Mouse (Mus musculus) hindbrain, embryonic 16.5 days (tissue): ENCODE measurements at regions not wholly inside any gene's neighbourhood (a gene's known extent, or its start where the extent isn't known, plus 50 kb on each side); places are given as distances from the start of the nearest gene placed in this dataset.

Experiments used
- ATAC-seq: fragments of 200-750 bp; cut with Nextera tagmentation; 2 replicates; pipeline ENCODE4 v1.8.0; 2017; ENCODE audit warnings: moderate TSS enrichment, moderate library complexity
- H3K27ac ChIP-seq: fragments of 300-500 bp; sonication (generic); 2 replicates; pipeline ENCODE4 v1.5.1; 2014; ENCODE audit warnings: low read depth, mild to moderate bottlenecking, control low read depth, low read length, moderate library complexity
- H3K27me3 ChIP-seq: fragments of 300-500 bp; sonication (generic); replicated peaks from 2 replicates; pipeline ENCODE4 v1.6.1; 2014; ENCODE audit warnings: low read length; ENCODE audit not compliant: control insufficient read depth, insufficient read depth
- H3K36me3 ChIP-seq: fragments of 300-500 bp; sonication (generic); 2 replicates; pipeline ENCODE4 v1.6.1; 2014; ENCODE audit warnings: mild to moderate bottlenecking, low read length, moderate library complexity, mixed read lengths; ENCODE audit not compliant: control insufficient read depth, insufficient read depth
- H3K4me1 ChIP-seq: fragments of 300-500 bp; sonication (generic); 2 replicates; pipeline ENCODE4 v1.6.1; 2014; ENCODE audit warnings: low read depth, low read length; ENCODE audit not compliant: control insufficient read depth, insufficient read depth
- H3K4me2 ChIP-seq: fragments of 300-500 bp; sonication (generic); 2 replicates; pipeline ENCODE4 v1.6.1; 2014; ENCODE audit warnings: mild to moderate bottlenecking, low read length, control low read depth, moderate library complexity
- H3K4me3 ChIP-seq: fragments of 300-500 bp; sonication (generic); 2 replicates; pipeline ENCODE4 v1.5.1; 2014; ENCODE audit warnings: mild to moderate bottlenecking, low read length, control low read depth, moderate library complexity
- H3K9ac ChIP-seq: fragments of 300-500 bp; sonication (generic); 2 replicates; pipeline ENCODE4 v1.6.1; 2014; ENCODE audit warnings: low read depth, mild to moderate bottlenecking, control low read depth, low read length, moderate library complexity
- H3K9me3 ChIP-seq: fragments of 300-500 bp; sonication (generic); 2 replicates; pipeline ENCODE4 v1.6.1; 2014; ENCODE audit warnings: mild to moderate bottlenecking, low read length, moderate library complexity; ENCODE audit not compliant: control insufficient read depth
- WGBS: fragments of 180-500 bp; shearing (Covaris S2); extraction: QIAGEN DNeasy Blood & Tissue Kit; methylation state at CpG from one replicate; pipeline ENCODE4 v1.1.7; 2014; 5-methylcytosine and 5-hydroxymethylcytosine counted together

DNA sequence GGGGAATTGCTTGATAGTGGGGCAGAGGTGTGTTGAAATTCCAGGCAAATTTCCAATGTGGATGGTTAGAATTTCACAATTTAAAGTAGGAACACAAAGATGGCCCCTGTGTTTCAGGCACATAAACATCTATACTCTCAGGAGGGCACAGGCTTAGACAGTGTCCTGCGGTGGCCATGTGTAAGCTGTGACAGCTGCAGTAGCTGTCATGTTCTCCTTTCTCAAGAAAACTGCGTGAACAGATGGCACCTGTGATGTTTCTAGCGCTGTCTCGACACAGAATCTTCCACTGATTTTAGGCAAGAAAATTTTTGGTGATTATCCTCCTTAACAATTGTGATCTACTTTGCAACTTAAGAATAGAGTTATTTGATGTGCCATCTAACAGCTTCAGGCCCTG, 222.1 kb upstream of the Hes1 start:
- WGBS = 85% methylated on average over 4 of the region's 4 CpGs
- Histone ChIP-seq H3K4me2 (no peak overlapping the region), H3K4me1 (peaks cover 13% of the 10 kb centered on the region), H3K27ac (no peak overlapping the region), H3K36me3 (no peaks in the 10 kb centered on the region), H3K9me3 (no peaks in the 10 kb centered on the region), H3K27me3 (peaks cover 17% of the 10 kb centered on the region), H3K4me3 (no peak overlapping the region), H3K9ac (no peak overlapping the region)
- no peak for ATAC-seq

- Histone ChIP-seq H3K27ac (no peak overlapping the region), H3K27me3 (peaks cover 18% of the 10 kb centered on the region), H3K4me2 (no peak overlapping the region), H3K9me3 (no peaks in the 10 kb centered on the region), H3K4me3 (no peak overlapping the region), H3K36me3 (no peaks in the 10 kb centered on the region), H3K4me1 (peaks cover 7% of the 10 kb centered on the region), H3K9ac (no peak overlapping the region)
- WGBS = 86% methylated on average over 7 of the region's 7 CpGs
- no peak for ATAC-seq
Observed at GRCm38 (mm10) chr16:29843490-29843889, 220.7 kb upstream of the Hes1 start.

DNA sequence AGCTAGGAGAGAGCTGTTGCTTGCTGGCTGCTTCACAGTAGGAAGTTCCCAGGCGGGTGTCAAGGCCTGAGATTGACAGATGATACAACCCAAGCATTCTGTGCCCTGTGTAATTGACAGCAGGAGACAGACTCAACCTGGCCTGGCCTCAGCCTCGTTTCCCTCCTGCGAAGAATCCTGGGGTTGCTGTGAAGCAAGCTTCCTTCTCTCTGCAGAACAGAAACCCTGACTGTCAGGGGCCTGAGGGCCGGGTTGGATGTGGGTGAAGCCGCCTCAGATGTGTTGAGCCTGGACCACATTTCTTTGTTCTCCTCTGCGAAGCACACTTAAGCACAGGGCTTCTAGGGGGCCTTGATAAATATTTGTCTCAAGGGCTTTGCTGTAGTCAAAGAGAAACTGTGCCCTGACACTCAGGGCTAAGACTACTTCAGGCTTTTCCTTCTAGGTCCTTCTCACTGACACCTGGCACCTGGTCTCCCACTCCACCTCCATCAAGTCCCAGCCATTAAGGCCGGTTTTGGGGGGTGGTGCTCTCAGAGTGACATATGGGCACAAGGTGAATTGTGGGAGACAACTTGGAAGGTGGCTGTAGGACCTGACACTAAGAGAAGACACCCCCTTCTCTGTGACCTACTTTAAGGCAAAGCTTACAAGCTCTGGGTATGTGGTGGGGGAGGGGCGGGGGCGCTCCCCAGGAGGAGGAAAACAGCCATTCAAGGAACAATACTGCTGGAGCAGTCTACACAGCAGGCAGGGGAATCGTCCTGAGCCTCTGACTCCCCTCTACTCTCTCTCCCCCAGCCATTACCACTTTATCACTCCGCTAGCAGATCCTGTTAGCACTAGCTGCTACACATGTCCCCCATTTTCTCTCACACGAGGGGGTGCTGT, 219.2 kb upstream of the Hes1 start:
- Histone ChIP-seq H3K27me3 (peaks cover 17% of the 10 kb centered on the region), H3K36me3 (no peaks in the 10 kb centered on the region)
- WGBS = 29% methylated on average over 11 of the region's 12 CpGs

DNA sequence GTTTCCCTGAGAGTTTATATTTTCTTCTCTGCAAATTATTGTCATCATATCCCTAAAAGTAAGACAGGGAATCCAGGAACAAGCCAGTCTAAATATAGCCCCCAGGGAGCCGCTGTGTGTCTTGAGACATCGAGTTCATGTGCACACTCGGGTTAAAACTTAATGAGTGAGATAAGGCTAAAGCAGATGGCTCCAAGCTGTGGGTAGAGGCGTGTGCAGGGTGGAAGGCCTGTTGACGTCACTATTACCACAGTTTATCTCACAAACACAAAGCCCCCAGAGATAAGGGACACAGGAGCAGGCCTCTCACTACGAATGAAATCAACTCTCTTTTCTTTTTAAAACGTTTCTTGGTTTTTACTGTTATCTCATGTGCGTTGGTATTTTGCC, 218.6 kb upstream of the Hes1 start:
- peaks cover 14% of the 10 kb centered on the region; the same call in 1 of the 2 replicates for H3K27me3 ChIP-seq
- ATAC-seq = no peak

More for the DNA sequence above, 219.2 kb upstream of the Hes1 start:
- H3K4me1 ChIP-seq = peaks cover 3% of the 10 kb centered on the region; the same call in 1 of the 2 replicates
- no peak for ATAC-seq
- H3K9me3 ChIP-seq = no peaks in the 10 kb centered on the region
- no peak overlapping the region for H3K9ac ChIP-seq
- no peak overlapping the region for H3K4me2 ChIP-seq
- no peak overlapping the region for H3K4me3 ChIP-seq
- H3K27ac ChIP-seq = no peak overlapping the region

GRCm38 (mm10) chr16:29847059-29847458, 217.1 kb upstream of the Hes1 start:
- WGBS = 52% methylated on average over 1 of the region's 1 CpGs
- Histone ChIP-seq H3K36me3 (no peaks in the 10 kb centered on the region), H3K27me3 (peaks cover 13% of the 10 kb centered on the region; the same call in 1 of the 2 replicates), H3K4me1 (peaks cover 3% of the 10 kb centered on the region; the same call in 1 of the 2 replicates), H3K27ac (no peak overlapping the region), H3K9ac (no peak overlapping the region), H3K9me3 (no peaks in the 10 kb centered on the region), H3K4me2 (no peak overlapping the region), H3K4me3 (no peak overlapping the region)
- no peak for ATAC-seq

More for the DNA sequence above, 218.6 kb upstream of the Hes1 start:
- 49% methylated on average over 8 of the region's 8 CpGs for WGBS
- H3K27ac ChIP-seq = no peak overlapping the region
- H3K9me3 ChIP-seq = no peaks in the 10 kb centered on the region
- no peak overlapping the region for H3K4me2 ChIP-seq
- H3K4me3 ChIP-seq = no peak overlapping the region
- no peaks in the 10 kb centered on the region for H3K36me3 ChIP-seq
- H3K4me1 ChIP-seq = peaks cover 3% of the 10 kb centered on the region; the same call in 1 of the 2 replicates
- no peak overlapping the region for H3K9ac ChIP-seq

DNA sequence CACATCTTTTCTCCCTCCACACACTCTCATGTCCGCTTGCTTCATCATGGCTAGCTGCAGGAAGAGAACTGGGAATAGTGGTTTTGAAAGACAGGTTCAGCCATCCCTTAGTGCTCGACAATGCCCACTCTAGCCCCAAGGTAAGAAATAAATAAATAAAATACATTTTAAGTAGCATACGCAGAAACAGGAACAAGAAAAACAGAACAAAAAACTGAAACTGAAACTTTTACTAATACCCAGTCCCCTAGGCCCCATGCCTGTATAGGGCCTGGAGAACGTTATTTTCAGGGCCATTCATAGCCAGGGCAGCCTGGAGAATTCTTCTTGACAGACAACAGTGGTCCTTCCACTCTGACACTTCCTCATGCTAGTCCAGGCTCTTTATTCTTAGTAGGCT, 216.4 kb upstream of the Hes1 start:
- H3K4me1 ChIP-seq = peaks cover 3% of the 10 kb centered on the region; the same call in 1 of the 2 replicates
- no peak overlapping the region for H3K4me2 ChIP-seq
- no peaks in the 10 kb centered on the region for H3K9me3 ChIP-seq
- peaks cover 13% of the 10 kb centered on the region; the same call in 1 of the 2 replicates for H3K27me3 ChIP-seq
- no peak overlapping the region for H3K4me3 ChIP-seq
- no peaks in the 10 kb centered on the region for H3K36me3 ChIP-seq
- WGBS = 81% methylated on average over 4 of the region's 4 CpGs
- no peak for ATAC-seq
- no peak overlapping the region for H3K9ac ChIP-seq
- H3K27ac ChIP-seq = no peak overlapping the region

DNA sequence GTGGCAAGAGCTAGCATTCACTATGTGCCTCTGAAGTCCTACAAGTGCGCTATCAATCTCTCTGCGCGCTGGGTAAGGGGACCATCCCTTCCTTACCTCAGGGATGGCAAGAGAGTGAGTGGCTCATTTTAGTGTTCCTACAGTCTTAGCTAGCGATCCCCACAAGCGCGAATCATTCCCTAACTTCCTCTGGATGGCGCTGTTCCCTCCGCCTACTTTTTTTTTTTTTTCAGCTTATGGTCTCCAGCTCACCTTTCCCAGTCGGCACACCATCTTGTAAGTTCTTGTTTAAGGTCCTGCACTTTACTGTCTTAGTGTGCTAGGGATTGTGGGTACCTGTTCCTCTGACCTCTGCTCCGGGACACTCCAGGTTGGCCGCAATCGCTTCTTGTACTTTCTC, 215.7 kb upstream of the Hes1 start:
- no peak overlapping the region for H3K4me3 ChIP-seq
- WGBS = 85% methylated on average over 12 of the region's 12 CpGs
- no peaks in the 10 kb centered on the region for H3K36me3 ChIP-seq
- H3K27ac ChIP-seq = no peak overlapping the region
- peaks cover 13% of the 10 kb centered on the region; the same call in 1 of the 2 replicates for H3K27me3 ChIP-seq
- H3K9me3 ChIP-seq = no peaks in the 10 kb centered on the region
- H3K9ac ChIP-seq = no peak overlapping the region
- peaks cover 3% of the 10 kb centered on the region; the same call in 1 of the 2 replicates for H3K4me1 ChIP-seq
- no peak for ATAC-seq
- no peak overlapping the region for H3K4me2 ChIP-seq

DNA sequence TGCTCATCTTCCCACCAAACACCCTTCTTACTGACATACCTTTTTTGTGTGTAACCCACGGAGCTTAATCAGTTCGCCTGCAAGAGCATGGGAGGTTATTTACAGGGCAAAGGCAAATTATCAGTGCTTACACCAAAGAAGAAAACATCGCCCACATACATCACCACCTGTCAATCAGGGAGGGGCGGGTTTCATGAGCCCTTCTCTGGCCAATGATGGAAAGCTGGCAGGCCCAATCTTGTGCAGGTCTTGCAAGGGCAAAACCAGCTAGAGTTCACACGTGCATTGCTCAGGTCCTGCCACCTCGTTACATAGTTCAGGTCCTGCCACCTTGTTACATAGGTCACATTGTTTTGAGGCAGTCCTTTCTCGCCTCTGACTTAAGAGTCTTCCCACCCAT, 214.7 kb upstream of the Hes1 start:
- Histone ChIP-seq H3K27ac (no peak overlapping the region), H3K9ac (no peak overlapping the region), H3K36me3 (no peaks in the 10 kb centered on the region), H3K4me1 (peaks cover 3% of the 10 kb centered on the region; the same call in 1 of the 2 replicates), H3K4me3 (no peak overlapping the region), H3K9me3 (no peaks in the 10 kb centered on the region), H3K4me2 (no peak overlapping the region), H3K27me3 (peaks cover 9% of the 10 kb centered on the region; the same call in 1 of the 2 replicates)
- ATAC-seq = no peak
- WGBS = 78% methylated on average over 7 of the region's 7 CpGs

- no peak overlapping the region for H3K4me2 ChIP-seq
- WGBS = 54% methylated on average over 3 of the region's 3 CpGs
- H3K36me3 ChIP-seq = no peaks in the 10 kb centered on the region
- H3K4me3 ChIP-seq = no peak overlapping the region
- H3K27me3 ChIP-seq = peaks cover 9% of the 10 kb centered on the region; the same call in 1 of the 2 replicates
- no peak for ATAC-seq
- H3K9ac ChIP-seq = no peak overlapping the region
- H3K9me3 ChIP-seq = no peaks in the 10 kb centered on the region
- H3K27ac ChIP-seq = no peak overlapping the region
- no peaks in the 10 kb centered on the region for H3K4me1 ChIP-seq
Observed at GRCm38 (mm10) chr16:29850616-29851015, 213.6 kb upstream of the Hes1 start.
